Comparison of ENCODE assay signal across 9 mouse cellular contexts in the genomic region with DNA sequence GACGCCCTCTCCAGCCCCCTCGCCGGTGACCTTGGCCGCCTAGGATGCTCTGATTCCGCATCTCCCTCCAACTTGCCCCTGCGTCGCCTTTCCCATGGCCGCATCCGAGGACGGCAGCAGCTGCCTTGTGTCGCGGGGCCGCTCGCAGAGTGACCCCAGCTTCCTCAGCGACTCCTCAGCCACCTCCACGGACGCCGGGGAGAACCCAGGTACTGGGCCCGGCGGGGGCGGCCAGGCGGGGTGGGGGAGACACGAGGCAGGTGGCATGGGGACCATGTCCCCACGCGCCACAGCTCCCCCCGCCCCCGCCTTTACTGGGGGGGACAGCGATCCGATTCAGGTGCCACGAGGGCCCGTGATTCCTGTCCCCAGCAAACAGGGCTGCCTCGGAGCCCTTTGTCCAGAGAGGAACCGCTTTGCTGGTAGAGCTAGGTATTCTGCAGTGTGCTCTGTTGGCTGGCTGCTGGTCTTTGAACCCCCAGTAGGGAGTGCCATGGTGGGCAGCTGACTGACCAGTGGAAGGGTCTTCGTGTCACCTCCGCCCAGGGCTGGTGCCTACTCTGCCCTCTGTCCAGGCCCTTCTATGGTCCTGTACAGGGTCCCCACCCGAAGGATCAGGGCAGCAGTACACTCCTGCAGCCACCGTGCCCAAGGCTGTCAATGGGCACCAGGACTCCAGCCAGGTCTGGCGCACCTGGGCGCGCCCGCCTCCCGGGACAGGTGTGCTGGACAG. TPM values are rescaled to one million over a fixed set of nuclear protein-coding genes. Genes with fewer than 3 reads are reported as not detected.
DNase-seq lines count a peak whose midpoint lies in the region; ATAC-seq lines count a peak whose summit lies in the region.
"Had no signal": no experiment of that assay in that cellular context is flagged by ENCODE, and none has a peak within 500 bp of the region (broad histone marks: within the 10 kb centered on the region; RNA-seq: fewer than 3 reads in every experiment).

No protein-coding gene starts in this region.

- peak; percentile 39 to 58 for DNase-seq in cerebellum, adult 18-20 months
- DNase-seq in cerebellum, adult 11 months, result no peak
- peak; percentile 53 to 58 for DNase-seq in left cerebral cortex, postnatal 36 days (ENCODE audit: low spot score in 2 of 2)
- no peak for DNase-seq in left cerebral cortex, adult 11 months (ENCODE audit: low spot score)
- no peak for DNase-seq in adrenal gland, adult 8-10 months
- DNase-seq in gastrocnemius, postnatal 25 days, result no peak
- DNase-seq: kidney, postnatal 10 days had no signal

- 8% methylated on average over 42 of the region's 42 CpGs for WGBS in hindbrain, embryonic 16.5 days
- WGBS in neural tube, embryonic 15.5 days, result 6% methylated on average over 42 of the region's 42 CpGs

- peak; percentile 50 for ATAC-seq in hindbrain, embryonic 16.5 days
- peak; percentile 49 for ATAC-seq in neural tube, embryonic 15.5 days (ENCODE audit: low FRiP score)

- H3K36me3 ChIP-seq in hindbrain, embryonic 16.5 days (ENCODE audit: control insufficient read depth, insufficient read depth, low read length), result 0 out of 2 replicates have a peak, but pooled peaks cover 4% of the 10 kb centered on the region
- 0 out of 2 replicates have a peak, but pooled peaks cover 4% of the 10 kb centered on the region for H3K36me3 ChIP-seq in neural tube, embryonic 15.5 days

- peaks cover 12% of the 10 kb centered on the region for H3K4me1 ChIP-seq in hindbrain, embryonic 16.5 days (ENCODE audit: control insufficient read depth, insufficient read depth, low read depth, low read length)
- peaks cover 36% of the 10 kb centered on the region for H3K4me1 ChIP-seq in neural tube, embryonic 15.5 days

- peak overlapping the region; percentile 77 for H3K4me3 ChIP-seq in hindbrain, embryonic 16.5 days (ENCODE audit: low read length)
- peak overlapping the region; percentile 68 for H3K4me3 ChIP-seq in neural tube, embryonic 15.5 days (replicated peaks)

- no peaks in the 10 kb centered on the region for H3K27me3 ChIP-seq in hindbrain, embryonic 16.5 days (replicated peaks; ENCODE audit: control insufficient read depth, insufficient read depth, low read length)
- no peaks in the 10 kb centered on the region for H3K27me3 ChIP-seq in neural tube, embryonic 15.5 days (replicated peaks)

- no peaks in the 10 kb centered on the region for H3K9me3 ChIP-seq in hindbrain, embryonic 16.5 days (ENCODE audit: control insufficient read depth, low read length)
- H3K9me3 ChIP-seq in neural tube, embryonic 15.5 days (replicated peaks), result no peaks in the 10 kb centered on the region

- peak overlapping the region; percentile 93 for H3K27ac ChIP-seq in hindbrain, embryonic 16.5 days (ENCODE audit: low read depth, low read length)
- H3K27ac ChIP-seq in neural tube, embryonic 15.5 days (replicated peaks), result peak overlapping the region; percentile 84

- H3K9ac ChIP-seq in hindbrain, embryonic 16.5 days (ENCODE audit: low read depth, low read length), result peak overlapping the region; percentile 90
- peak overlapping the region; percentile 71 for H3K9ac ChIP-seq in neural tube, embryonic 15.5 days (replicated peaks)

- intact Hi-C loops in left cerebral cortex, postnatal 36 days (cut with DNase I), result loop anchor here (5.0 kb wide), 1 partner anchor 60 kb away; no protein-coding TSS in a partner anchor

- H3K4me2 ChIP-seq in hindbrain, embryonic 16.5 days (ENCODE audit: low read length), result peak overlapping the region; percentile 83
- H3K4me2 ChIP-seq in neural tube, embryonic 15.5 days, result peak overlapping the region; percentile 81

RNA-seq across cellular contexts. Expression of a gene that starts 23.7 kb away (rescaled TPM):
- 100 to 1,000 TPM; 163 to 164 TPM for total RNA-seq in left cerebral cortex, postnatal 36 days (2021)
- polyA plus RNA-seq in hindbrain, embryonic 16.5 days (2015; fragmentation: Nextera tagmentation; extraction: Ambion mirVana), result 55.3 and 69.1 TPM in 2 replicates
- polyA plus RNA-seq in neural tube, embryonic 15.5 days (2015; fragmentation: Nextera tagmentation; extraction: Ambion mirVana), result 47.1 and 57.2 TPM in 2 replicates
- 1 to 10 TPM; 1.7 to 6.1 (median 3.5) TPM for total RNA-seq in adrenal gland, adult 8-10 months (2022)
- total RNA-seq in gastrocnemius, postnatal 25 days (2021), result not detected

Comparison
In these comparisons a context has a peak if more than half of its experiments do, and no peak if none do; other contexts are left out.
1. DNase-seq: peak in cerebellum, adult 18-20 months (2 of 2) and left cerebral cortex, postnatal 36 days (2 of 2); none in cerebellum, adult 11 months (single experiment), left cerebral cortex, adult 11 months (single experiment), adrenal gland, adult 8-10 months (single experiment) and gastrocnemius, postnatal 25 days (single experiment).
2. RNA of a gene that starts 23.7 kb away (total RNA-seq): 163 to 164 TPM in left cerebral cortex, postnatal 36 days; 1.7 to 6.1 TPM in adrenal gland, adult 8-10 months and not detected in gastrocnemius, postnatal 25 days; every median in the first group is over 10 times any median in the second.